Mouse (Mus musculus) liver, adult 2 months (tissue): Measurements from ENCODE around the gene Stag3.

ENCODE experiments used
- CTCF ChIP-seq: fragments of 200-500 bp; IDR thresholded peaks from 2 replicates; pipeline ENCODE4 v1.5.1; 2011; ENCODE audit warnings: low read depth, low read length, control low read depth
- POLR2A ChIP-seq: fragments of 200-500 bp; IDR thresholded peaks from 2 replicates; pipeline ENCODE4 v1.6.1; 2011; ENCODE audit warnings: low read length, control low read depth; ENCODE audit not compliant: insufficient read depth; ENCODE audit errors: extremely low read depth

DNA sequence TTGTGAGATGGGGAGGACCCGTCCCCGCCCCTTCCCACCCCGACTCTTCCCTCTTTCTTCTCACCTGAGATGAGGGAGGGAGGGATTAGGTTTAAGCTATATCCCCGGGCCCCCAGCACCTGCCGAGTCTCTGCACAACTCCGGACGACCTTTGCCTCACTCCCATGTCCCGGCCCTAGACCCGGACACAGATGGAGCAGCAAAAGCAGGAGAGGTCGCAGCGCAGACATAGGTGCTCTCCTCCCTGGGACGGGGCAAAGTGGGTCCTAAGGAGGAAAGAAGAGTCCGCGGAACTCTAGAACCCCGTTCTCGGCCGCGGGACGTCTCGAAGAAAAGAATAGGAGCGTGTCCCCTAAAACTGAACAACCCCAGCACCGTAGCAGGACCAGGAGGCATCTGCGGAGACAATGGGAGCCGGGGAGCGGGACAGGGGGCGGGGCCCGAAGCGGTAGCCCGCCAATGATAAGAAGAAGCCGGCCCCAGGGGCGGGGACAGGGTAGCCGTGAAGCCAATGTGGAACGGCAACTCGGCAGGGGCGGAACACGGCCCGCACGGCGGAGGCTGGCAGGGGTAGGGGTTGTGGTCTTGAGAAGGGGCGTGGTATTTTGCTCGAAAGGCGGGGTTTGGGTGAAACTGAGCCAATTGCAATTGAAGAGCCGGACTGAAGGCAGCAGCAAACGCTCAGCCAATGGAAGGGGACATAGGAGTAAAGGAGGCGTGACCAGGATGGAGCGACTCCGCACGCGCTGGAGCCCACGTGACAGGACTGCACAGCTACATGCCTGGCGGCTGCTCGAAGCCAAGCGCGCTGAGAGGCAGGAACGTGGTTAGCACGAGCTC is at the start of gene Stag3, which contains the start of the genes Gm43720 and Gpc2:
- TF ChIP-seq POLR2A (no peak), CTCF (no peak)
